Mouse (Mus musculus) testis, adult 2 months (tissue): ENCODE measurements around the gene Gfy.

Experiments
- CTCF ChIP-seq: fragments of 200-500 bp; IDR thresholded peaks from 2 replicates; pipeline ENCODE4 v1.5.1; 2012; ENCODE audit warnings: low read depth, mild to moderate bottlenecking, inconsistent platforms, low read length, moderate library complexity; ENCODE audit not compliant: control insufficient read depth, insufficient read depth, insufficient replicate concordance
- POLR2A ChIP-seq: fragments of 200-500 bp; IDR thresholded peaks from 2 replicates; pipeline ENCODE4 v1.6.1; 2012; ENCODE audit warnings: low read depth, mild to moderate bottlenecking, inconsistent platforms, low read length, moderate library complexity; ENCODE audit not compliant: control insufficient read depth

DNA sequence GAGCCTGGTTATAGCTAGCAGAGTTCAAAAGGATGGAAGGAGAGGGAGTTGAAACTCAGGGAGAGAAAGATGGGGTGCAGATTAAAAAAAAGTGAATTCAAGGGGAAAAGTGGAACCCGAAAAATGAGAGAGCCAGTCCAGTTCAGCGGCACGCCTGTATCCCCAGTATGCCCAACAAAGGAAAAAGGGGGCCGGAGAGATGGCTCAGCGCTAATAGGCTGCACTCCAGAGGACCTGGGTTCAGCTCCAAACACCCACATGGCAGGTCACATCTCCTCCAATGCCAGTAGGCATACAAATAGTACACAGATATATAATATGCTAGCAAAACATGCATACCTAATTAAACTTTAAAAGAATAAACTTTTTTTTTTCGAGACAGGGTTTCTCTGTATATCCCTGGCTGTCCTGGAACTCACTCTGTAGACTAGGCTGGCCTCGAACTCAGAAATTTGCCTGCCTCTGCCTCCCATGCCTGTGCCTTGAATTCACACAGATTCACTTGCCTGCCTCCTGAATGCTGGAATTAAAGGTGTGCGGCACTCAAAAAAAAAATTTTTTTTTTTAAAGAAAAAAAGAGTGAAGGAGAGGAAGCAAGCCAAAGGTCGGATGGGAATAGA, 16.3 kb downstream of the Gfy start:
- TF ChIP-seq CTCF (no peak), POLR2A (no peak)
